Comparison of ENCODE assay signal across 7 mouse cellular contexts in the genomic region with DNA sequence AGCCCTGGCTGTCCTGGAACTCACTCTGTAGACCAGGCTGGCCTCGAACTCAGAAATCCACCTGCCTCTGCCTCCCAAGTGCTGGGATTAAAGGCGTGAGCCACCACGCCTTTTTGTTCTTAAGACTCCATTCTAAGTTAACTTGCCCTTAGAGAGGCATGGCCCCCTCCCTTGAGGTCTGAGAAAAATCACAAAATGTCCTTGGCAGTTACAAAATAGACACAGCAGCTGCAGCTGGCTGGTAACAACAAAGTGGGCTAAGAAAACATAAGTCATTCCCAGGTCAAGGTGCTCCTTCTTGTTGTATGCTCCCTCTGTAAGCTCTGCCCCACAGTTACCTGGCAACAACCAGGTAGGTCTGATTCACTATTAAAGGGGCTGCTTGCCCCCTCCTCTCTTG. TPM values are rescaled to one million over a fixed set of nuclear protein-coding genes. Genes with fewer than 3 reads are reported as not detected.
"Had no signal": no experiment of that assay in that cellular context is flagged by ENCODE, and none has a peak within 500 bp of the region (broad histone marks: within the 10 kb centered on the region; RNA-seq: fewer than 3 reads in every experiment).

No protein-coding gene starts in this region.

RNA-seq across cellular contexts. Expression of a gene that starts 14.3 kb away (rescaled TPM):
- total RNA-seq: midbrain, postnatal 0 days had no signal
- polyA plus RNA-seq: limb, embryonic 10.5 days; limb, embryonic 11.5 days; limb, embryonic 12.5 days; midbrain, embryonic 13.5 days; midbrain, postnatal 0 days had no signal

RNA-seq across cellular contexts. Expression of a gene that starts 40.5 kb away (rescaled TPM):
- total RNA-seq: megakaryocyte-erythroid progenitor cell, adult 5-6 weeks; monocyte, adult 5-6 weeks had no signal
